Mouse (Mus musculus) kidney, adult 8-10 months (tissue): Measurements from ENCODE around the gene Gtsf1l.

Source experiments
- DNase-seq, 2 experiments: peaks; one replicate each; pipeline ENCODE4 v3.0.0; 2022

Gene Gtsf1l

DNA sequence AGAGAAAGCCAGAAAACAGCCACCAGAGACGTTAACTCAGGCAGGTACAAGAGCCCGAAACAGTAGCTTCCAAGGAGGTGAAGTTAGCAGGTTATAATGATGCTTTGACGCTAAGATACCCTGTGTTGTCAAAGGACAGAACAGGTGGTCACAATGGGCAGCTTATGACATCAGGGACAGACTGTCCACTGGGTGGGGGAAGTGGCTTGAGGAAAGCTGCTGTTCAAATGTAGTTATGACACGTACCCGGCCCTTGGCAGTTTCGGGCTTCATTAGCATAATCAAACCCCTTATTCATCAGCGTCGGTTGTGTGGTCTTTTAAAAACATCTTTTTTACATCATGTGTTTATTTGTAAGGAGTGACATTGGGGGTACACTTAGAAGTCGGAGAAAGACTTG is at the start of gene Gtsf1l:
Gene Gtsf1l, minus strand, starts transcription at position 128 of the 400 bp plus-strand sequence.
- DNase-seq, result no peak

DNA sequence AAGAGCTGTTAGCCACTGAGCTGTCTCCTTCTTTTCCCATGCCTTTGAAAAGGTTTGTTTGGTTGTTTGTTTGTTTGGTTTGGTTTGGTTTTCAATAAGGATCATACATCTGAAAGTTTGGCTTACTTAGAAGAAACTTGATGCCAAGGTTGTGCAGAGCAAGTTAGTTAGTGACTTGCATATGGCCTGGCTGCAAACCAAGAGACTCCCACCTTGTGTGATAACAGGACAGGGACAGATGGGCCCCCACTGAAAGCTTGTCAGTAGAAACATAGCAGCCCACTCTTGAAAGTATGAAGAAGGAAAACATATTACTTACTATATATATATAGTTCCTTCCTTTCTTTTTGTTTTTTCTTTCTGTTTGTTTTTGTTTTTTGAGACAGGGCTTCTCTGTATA is 49.3 kb upstream of the Gtsf1l start:
- no peak for DNase-seq

DNA sequence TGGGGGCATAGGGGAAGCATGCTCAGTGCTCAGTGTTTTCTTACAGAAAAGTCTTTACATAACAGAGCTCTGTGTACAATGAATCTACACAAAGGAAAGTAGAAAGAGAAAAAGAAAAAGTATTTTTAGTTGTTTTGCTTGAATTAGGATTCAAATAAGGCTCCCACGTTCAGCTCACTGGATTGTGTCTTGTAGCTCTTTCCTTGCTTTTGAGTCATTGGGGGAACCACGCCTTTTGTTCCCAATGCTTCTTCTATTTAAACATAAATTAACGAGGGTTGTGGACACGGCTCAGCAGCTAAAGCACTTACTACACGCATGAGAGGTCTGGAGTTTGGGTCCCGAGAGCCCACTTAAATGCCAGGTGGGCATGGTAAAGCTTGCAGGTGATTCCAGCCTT is 48.3 kb upstream of the Gtsf1l start:
- DNase-seq, result no peak

DNA sequence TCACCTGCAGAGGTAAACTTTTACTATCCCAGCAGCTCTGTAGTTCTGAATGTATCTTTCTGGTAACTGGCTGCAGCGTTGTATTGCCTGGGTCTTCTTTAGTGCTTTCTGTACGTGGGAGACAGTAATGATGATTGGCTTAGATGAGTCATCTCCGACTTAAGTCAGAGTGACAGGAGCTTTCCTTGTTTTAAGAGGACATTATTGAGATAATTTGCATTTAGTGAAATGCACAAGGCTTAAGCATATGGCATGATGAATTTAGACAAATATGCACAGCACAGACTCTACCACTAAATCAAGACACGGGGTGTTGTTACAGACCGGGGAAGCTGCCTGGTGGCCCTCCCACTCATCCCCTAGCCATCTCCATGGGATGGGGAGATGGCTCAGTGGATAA is 44.7 kb upstream of the Gtsf1l start:
- DNase-seq, result no peak

DNA sequence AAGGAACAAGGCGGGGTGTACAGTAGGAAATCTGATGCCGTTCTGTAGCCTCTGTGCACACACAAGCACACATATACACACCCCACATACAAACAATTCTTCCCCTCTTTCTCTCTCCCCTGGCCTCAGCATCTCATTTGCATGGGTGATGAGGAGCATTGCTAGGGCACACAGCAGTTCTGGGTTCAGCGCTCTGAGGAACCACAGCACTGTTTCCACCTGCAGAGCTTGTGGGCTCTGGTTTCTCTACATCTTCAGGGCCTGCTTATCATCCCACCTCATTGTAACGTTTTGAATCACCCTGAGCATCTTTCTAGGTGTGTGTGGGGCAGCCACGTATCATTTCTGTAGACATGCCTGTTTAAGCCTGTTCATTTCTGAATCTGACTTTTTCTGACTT is 43.2 kb upstream of the Gtsf1l start:
- no peak for DNase-seq

DNA sequence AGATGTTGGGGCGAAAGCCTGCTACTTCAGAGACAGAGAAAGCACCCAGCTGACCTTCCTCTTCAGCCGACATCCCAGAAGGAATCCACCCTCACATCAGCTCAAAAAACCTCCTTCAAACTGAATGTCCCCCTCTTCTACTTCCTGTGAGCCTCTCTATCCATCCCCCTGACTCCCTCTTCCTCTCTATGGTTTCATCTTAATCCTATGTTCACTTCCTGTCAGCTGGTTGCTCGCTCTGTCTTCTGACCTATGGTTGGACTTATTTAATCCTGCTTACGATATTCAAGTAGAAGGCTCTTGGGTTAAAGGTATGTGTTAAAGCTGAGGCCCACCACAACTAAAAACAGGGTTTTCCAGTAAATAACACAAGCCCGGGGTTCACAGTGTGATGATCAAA is 35.8 kb upstream of the Gtsf1l start:
- no peak for DNase-seq

DNA sequence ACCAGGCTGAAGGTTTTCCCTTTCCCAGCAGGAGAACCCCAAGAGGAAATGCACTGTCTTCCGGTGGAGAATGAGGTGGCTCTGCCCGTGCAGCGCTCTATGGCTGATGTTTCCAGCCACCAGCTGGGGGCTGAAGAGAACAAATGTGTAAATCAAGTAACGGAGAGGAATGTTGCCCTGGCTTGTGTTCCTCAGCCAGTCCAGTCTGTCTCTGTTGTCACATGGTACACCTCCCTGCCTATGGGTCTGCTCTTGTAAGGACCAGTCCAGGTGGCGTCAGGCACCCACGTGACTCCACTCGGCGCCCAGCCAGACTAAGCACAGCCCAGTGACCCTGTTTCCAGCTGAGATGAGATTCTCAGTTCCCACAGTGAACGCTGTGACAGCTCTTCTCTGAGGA is 34.7 kb upstream of the Gtsf1l start:
- peak; percentile 47 to 58 for DNase-seq

DNA sequence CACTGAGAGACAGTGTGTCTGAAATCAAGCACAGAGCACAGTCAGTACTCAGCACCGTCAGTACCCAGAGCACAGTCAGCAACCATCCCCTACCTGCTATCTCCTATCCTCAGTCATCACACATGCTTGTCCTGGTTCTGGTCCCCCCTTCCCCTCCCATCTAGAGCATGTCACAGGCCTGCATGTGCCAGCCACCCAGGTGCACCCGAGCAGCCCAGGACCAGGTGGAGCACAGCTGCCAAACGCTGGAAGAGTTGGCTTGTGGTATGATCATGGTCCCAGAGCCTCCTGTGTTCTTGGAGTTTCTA is 33.7 kb upstream of the Gtsf1l start:
- DNase-seq, result no peak

DNA sequence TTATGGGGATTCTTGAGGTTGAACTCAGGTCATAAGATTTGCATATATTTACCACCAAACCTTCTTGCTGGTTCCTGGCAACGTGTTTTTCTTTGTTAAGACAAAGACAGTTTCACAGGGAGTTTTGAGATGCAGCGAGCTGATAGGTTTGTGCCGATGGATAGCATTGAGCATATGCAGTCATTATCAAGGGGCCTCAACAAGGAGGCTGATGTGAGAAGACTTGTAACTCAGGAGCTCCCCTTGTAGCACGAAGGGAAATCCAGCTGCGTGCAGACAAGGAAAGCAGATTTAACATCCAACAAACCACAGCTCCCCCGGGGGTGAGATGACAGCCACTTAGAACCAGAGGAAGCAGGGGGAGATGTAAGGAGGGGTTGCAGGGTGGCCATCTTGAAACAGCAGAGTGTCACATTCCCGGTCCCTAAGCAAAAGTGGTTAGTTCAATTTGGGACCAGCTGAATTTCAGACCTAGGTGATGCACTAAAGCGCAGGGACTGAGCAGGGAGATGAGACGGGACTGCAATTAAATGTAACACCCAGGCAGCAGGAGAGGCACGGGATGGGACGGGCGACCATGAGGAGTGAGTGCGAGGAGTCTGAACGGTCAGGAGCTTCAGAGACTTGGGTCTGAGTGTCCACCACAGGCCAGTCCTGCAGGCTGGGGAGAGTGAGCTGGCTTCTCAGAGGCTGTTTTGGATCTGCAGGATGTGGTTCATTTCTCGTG is 33.1 kb upstream of the Gtsf1l start:
- no peak for DNase-seq

DNA sequence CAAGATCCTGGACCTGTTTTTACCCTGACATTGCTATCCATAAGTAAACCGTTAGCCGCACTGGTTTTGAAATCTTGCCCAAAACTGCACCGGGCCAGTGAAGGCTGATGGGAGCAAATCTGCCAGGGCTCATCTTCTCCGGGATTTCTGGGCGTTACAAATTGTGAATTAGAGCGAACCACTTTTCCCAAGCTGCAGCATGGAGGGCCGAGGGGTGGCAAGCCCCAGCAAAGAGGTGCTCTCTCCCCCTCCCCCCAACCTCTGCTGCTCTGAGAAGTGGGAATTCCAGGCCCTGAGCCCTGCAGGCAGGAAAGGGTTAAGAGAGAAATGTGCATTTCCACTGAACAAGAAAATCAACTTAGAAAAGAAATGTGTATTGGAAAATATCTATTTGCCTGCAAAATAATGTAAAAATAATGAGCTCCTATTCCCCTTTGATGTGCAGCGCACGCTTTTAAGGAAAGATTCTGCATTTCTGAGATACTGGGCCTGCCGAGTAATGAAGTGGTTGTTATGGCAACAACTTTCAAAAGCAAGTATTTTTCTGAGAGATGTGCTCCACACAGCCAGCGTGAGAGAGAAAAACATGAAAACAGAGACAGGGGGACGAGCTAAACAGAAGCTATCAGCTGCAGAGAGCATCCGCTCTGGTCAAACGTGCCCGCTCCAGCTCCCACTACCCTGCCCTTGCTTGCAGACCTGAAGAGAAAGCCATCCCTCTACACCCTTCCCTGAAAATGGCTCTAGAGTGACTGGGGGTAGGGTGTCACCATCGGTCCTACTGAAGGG is 24.0 kb upstream of the Gtsf1l start:
- no peak for DNase-seq

DNA sequence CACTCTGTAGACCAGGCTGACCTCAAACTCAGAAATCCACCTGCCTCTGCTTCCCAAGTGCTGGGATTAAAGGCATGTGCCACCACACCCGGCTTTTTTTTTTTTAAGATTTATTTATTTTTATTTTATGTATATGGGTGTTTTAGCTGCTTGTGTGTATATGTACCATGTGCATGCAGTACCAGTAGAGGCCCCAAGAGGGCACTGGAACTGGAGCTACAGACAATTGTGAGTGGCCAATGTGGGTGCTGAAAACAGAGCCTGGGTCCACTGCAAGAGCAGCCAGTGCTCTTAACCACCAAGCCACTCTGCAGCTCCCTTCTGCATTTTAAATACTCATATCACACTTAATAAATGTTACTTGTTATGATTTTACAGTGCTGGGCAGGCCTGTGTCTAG is 23.1 kb upstream of the Gtsf1l start:
- DNase-seq, result no peak

DNA sequence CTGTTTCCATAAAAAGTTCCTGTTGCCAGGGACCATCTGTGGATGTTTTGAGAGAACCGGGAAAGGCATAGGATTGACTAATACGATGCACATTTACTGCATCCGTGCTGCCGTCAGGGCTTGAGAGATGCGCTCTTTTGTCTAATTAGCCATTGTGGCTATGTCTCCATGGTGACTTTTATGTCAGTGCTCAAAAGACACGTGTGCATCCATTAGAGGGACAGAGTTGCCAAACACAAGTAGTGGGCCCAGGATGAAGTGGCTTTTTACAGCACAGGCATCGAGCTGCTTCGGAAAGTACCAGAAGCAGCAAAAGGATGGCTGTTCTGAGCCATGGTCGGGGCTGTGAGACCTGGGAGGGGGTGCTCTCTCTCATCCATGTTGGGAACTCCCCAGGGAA is 20.7 kb upstream of the Gtsf1l start:
- DNase-seq, result no peak

DNA sequence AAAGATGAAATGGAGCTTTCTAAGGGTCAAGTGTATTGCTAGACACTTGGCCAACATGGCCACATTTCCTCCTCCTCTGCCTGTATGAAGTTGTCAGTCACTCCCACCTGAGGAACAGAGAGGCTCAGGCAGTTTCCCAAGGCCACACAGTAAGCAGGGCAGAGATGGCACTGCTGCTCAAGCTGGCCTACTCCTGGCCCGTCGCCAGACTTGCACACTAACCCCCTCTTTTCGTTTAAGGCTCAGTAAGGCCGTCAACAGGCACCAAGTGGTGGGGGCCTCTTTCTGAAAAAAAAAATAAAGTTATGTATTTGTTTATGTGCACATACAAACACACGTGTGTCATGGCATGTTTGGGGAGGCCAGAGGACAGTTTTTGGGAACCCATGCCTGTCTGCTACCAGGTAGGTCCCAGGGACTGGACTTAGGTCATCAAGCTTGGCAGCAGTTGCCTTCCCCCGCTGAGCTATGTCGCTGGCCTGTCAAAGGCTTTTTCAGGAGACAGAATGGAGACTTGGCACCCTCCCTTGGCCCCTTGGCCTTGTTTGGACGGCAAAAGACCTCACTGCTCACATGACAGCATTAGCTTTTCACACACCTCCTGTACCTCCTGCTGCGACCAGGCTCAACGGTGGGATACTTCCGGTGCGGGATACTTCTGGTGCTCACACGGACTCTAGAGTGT is 16.6 kb upstream of the Gtsf1l start:
- no peak for DNase-seq

DNA sequence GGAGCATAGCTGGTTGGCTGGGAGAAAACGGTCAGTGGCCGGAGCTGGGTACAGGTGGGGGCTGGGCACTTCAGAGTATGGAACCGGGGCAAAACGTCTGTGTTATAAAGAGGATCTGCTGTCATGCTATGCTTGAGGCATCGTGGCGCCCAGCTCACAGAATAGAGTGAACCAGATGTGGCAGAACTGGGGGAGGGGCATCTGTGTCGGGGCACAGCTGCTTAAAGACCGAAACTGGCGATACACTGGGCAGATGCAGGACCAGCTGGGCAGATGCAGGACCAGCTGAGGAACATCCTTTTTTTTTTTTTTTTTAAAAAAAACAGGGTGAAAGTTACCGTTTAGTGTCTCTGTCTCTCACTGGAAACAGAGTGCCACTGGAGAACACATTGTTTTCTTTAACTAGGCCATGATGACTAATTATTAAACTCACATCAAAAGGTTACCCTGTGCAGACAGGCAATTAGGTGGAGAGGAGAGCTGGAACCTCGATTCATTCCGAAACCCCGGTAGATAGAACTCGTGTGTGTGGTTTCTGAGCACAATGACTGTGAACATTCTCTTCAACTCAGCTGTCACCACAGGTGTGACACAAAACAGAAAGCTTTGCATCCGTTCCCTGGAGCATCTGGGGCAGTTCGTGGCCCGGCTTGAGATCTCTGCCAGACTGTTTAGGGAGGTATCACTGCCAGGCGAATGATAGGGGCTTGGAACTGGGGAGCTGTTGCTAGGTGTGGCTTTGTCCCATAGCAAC is 15.4 kb upstream of the Gtsf1l start:
- DNase-seq, result no peak

DNA sequence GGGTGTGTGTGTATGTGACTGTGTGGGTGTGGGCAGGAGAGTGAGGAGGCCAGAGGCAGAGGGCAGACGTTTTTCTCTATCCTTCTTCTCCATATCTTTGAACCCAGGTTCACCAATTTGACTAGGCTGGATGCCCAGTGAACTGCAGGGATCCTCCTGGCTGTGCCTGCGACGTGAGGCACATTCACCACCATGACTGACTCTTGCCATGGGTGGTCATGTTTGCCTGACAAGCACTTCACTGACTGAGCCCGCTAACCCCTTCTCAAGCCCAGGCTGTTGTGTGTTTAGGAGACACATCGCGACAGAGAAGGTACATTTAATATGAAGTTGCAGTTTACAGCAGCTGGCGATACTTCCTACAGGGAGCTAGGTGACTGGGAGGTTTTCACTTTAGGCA is 14.6 kb upstream of the Gtsf1l start:
- no peak for DNase-seq

DNA sequence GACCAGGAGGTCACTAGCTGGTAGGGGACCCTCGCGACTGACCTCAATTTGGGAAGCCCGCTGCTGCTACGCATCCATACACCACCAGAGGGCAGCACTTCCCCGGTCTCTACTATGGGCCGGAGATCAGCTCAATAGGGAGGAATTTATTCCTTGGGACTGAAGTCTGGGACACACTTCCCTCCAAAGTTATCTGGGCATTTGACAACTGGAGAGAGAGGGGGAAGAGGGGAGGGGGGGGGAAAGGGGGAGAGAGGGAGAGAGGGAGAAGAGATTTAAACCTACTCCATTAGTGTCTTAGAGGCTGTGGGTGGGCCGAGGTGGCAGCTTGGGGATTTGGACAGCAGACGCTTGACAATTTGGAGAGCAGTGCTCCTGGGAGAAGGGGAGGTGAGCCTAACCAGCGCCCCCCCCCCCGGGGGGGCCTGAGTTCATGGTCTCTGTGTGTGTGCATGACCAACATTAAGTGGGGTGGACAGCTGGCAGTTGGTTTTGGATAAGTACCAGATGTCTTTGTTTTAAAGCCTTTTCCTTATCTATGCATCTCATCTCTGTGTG is 14.1 kb upstream of the Gtsf1l start:
- DNase-seq, result peak in 1 of 2 experiments; percentile 55

DNA sequence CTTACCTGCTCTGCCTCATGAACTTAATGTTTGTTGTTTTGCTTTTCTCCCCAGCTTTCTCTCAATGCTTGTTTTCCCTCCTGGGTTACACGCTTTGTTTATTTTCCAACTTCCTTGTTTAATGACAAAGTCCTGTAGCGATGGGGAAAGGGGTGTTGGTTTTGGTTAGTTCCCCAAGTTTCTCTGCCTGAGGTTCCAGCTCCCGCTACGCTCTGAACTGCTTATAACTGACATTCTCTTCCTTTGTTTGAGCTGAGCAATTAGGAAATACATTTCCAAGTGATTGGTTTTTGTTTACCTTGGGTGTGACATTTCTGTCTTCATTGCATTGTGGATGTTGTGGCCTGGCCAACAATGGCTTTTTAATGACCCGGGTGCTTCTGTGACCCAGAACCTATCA is 12.9 kb upstream of the Gtsf1l start:
- no peak for DNase-seq

DNA sequence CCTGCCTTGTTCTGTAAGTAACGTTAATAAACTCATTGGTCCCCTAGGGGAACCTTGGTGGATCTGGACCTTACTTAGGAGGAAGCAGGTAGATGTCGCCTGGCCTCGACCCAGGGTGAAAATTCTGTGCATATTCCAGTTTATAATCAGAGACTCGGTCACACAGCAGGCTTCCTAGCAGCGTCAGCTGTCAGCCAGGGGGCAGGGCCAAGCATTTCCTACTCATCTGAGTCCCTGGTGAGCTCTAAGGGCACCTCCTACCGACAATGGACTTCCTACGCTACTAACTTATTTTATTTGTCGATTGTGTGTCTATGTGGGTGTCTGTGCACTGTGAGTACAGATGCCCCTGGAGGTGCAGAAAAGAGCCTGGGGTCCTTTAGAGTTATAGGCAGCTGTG is 12.3 kb upstream of the Gtsf1l start:
- DNase-seq, result no peak

DNA sequence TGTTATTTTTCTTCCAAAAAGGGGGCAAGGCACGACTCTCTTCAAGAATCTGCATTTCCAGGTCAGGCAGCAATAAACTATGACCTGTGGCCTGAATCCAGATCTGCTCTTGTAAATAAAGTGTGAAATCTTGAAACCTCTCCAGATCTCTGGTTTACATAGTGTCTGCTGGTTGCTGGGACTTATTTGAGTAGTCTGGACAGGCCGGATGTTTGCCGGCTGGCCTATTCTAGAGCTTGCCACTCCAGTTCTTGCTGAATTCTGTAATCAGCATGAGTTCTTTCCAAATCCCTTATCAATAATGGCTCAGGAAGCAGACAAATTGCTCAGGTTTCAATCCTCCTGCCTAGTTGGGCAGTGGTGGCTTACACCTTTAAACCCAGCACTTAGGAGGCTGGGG is 8.1 kb upstream of the Gtsf1l start:
- DNase-seq, result peak in 1 of 2 experiments; percentile 15

DNA sequence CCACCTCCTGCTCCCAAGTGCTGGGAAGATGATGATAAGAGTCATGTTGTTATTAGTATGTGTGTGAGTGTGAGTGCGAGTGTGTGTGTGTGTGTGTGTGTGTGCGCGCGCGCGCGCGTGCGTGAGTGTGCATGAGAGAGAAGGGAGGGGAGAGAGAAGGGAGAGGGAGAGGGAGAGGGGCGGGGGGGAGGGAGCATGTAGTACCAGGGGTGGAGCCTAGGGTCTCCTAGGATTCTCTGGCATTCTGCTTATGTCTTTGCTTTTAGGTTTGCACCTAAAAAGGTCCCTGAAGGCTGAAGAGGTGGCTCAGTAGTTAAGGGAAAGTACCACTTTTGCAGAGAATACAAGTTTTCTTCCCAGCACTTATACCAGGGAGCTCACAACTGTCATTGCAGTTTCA is 7.3 kb upstream of the Gtsf1l start:
- DNase-seq, result no peak

DNA sequence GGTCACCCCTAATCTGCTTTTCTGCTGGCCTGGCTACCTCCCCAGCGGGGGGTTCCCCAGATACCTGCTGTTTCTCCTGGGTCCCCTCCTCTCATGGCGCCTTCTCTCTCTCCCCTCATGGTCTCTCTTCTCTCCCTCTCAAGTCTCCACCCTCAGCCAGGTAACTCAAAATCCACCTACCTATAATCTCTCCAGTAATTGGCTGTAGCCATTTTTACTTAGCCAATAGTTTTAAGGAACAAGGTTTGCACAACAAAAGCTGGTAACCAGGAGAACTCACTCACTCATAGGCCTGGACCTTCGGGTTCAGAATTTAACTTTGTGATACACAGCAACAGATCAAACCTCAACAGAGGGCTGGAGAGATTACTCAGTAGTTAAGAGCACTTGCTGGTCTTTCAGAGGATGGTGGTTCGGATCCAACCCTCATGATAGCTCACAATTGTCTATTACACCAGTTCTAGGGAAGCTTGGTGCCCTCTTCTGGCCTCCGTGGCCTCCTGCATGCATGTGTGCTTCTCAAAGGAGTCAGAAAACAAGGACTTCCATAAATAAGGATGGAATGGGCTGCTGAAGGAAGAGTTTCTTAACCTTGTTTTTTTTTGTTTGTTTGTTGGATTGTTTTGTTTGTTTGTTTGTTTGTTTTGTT is 1.9 kb upstream of the Gtsf1l start:
- peak in 1 of 2 experiments; percentile 50 for DNase-seq

DNA sequence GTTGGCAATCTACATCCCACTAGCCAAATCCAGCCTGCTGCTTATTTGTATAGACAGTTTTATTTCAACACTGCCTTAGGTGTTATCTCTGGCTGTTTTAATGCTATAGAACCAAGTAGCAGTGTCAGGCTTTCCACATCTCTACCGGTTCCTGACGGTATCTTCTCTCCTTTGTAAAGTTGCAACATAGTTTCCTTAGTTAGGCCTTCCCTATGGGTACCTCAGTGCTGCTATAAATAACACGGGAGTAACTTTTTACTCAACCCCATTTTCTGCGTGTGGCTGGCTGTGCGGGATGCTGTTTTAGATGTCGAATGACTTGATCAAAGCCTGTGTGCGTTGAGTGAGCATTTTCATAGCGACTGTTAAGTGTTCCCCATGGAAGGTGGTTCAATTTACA is 1.1 kb downstream of the Gtsf1l start:
- no peak for DNase-seq

DNA sequence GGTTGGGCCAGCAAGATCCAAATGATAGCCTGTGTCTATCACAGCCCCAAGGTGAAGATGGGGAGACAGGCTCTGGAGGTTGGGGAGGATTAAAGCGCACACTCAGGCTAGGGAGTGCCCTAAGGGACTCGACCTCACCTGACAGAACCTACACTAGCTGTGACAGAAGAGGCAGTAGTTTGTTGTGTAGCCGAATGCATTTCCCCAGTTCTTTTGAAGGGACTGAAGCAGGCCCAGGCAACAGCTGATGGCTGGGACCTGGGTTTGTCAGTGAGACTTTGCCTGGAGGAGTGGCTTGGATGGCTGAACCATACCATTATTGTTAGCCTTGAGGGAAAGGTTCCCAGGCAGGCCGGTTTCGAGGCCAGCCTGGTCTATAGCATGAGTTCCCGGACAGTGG is 2.6 kb downstream of the Gtsf1l start:
- DNase-seq, result no peak
